Mouse (Mus musculus): Measurements from ENCODE around the gene Acad12. TPM values are rescaled to one million over a fixed set of nuclear protein-coding genes. Genes with fewer than 3 reads are reported as not detected.

Acad12 gene
- total RNA-seq, 2 experiments from 2014 or later = 25.2 to 30.3 TPM

DNA sequence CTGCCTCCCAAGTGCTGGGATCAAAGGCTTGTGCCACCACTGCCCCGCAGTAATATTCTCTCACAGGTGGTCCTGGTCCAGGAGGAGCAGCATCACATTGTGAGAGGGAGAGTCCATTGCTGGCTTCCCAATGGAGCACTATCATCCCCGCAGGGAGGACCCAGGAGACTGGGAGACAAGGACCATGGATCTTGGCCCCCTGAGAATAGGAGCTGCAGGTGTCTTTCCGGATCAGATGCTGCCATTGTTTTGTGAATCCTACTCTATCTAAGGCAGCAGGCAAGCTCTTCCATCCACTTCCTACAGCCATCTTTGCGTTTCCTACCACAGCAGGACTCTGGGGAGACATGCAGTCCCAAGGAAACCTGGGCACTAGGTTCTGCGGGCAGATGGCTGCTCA, 33.0 kb downstream of the Acad12 start:
- no peak for DNase-seq (ENCODE audit: low spot score in 2 of 2)

DNA sequence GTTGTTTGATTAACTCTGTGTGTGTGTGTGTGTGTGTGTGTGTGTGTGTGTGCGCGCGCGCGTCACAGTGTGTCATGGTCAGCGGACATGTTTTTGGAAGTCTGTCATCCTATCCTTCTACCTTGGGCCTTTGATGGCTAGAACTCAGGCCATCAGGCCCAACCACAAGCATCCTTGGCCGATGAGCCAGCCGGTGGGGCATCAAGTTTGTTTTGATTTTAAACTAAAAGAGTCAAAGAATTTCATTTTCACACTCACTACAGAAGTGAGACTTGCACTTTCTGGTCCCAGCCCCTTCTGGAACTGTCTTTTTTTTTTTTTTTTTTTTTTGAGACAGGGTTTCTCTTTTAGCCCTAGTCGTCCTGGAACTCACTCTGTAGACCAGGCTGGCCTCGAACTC, 33.7 kb downstream of the Acad12 start:
- no peak for DNase-seq (ENCODE audit: low spot score in 2 of 2)

DNA sequence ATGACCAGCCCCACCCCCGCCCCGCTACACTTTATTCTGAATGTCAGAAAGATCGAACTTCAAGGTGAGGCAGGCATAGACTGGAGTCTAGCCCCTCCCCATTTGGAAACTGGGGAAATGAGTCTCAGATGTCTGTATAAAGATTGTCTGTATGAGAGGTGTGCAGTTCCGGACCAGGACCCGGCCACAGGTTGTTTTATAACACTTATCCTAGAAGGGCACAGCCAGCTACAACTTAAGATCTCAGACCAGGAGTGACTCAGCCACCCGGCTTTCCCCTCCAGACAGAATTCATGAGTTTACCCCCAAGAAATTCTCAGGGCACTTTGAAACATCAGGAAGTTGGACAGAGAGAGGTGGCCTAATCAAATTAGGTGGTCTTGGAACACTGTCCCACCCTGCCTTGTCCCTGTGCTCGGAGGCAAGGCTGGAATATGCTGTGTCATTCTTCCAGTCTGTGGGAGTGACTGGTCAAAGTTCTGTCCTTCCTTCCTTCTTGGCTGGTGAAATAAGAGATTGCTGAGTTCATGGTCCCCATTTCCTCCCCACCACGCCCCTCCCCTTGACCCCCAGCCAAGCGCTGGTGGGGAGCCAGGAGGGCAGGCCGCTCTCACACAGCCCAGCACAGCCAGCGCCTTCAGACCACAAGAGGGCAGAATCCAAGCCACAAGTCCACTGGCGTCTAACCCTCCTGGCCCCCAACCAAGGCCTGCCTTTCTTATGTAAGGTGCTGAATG, 34.8 kb downstream of the Acad12 start:
- peak; percentile 91 for DNase-seq (ENCODE audit: low spot score in 2 of 2)

DNA sequence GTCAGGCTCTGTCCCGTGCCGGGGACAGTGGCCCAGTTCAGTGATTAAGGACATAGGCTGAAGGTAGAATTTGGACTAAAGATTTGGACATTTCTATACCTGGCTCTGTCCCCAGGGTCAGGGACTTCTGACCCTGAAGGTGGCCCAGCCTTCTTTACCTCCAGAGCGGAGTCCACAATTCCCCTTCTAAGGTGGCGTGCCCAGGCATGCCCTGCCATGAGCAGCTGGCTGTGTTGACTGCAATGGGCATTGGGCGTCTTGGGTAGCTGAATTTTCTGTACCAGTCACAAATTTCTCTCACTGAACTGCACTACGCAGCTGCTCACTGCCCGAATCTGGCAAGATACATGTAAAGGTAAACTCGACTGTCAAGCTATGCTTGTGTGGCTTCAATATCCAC, 36.8 kb downstream of the Acad12 start:
- DNase-seq (ENCODE audit: low spot score in 2 of 2) = no peak

DNA sequence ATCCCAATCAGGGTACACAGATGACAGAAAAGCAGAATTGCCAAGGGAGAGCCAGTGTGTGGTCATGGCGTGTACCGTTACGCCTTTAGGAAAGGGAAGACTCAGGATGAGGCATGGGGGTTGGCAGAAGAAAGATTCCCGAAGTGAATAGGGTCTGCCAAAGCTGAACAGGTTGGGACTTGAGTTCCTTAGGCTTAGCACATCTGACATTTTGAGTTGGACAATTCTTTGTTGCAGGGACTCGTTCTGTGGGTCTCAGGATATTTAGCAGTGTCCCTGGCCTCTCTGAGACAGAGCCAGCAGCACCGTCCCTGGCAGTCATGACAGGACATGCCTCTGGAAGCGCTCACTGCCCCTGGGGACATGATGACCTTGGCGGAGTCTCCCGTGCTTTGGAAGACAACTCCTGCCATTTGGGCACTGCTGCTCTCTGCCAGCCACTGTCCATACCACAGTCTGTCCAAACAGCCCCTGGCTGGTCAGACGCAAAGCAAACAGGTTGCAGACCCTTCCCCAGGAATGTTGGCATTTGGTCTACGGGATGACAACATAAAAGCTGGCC, 41.7 kb downstream of the Acad12 start:
- DNase-seq (ENCODE audit: low spot score in 2 of 2) = peak in 1 of 2 experiments; percentile 48

DNA sequence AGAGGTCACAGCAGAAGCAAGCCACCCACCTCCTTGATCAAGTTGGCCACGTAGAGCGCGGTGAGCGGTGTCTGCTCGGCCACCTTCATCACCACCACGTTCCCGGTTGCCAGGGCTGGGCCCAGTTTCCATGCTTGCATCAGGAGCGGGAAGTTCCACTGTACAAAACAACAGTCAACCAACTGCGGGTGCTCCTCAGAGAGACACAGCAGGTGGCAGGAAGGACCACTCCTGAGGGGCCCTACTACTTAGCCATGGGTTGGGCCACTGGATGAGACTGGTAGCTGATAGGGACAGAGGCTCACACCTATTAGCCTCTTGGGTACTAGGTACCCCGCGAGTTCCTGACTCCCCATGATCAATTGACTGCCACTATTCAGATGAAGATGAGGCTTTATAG, 42.9 kb downstream of the Acad12 start:
- DNase-seq (ENCODE audit: low spot score in 2 of 2) = no peak

DNA sequence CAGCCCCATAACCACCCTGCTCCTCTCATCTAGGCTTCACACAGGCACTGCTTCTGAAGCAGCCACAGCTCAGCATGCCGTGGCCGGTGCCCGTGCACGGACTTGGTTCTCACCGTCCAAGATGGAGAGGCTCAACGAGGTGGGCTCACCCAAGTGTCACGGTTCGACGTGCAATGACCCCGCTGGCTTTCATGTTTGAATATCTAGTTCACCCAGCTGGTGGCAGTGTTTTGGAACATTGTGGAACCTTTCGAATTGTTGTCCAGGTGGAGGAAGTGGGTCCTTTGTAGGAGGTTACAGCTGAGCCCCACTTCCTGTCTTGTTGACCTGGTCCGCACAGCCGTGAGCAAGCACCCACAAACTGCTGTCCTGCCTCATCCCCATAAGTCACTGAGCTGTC, 44.6 kb downstream of the Acad12 start:
- no peak for DNase-seq (ENCODE audit: low spot score in 2 of 2)

DNA sequence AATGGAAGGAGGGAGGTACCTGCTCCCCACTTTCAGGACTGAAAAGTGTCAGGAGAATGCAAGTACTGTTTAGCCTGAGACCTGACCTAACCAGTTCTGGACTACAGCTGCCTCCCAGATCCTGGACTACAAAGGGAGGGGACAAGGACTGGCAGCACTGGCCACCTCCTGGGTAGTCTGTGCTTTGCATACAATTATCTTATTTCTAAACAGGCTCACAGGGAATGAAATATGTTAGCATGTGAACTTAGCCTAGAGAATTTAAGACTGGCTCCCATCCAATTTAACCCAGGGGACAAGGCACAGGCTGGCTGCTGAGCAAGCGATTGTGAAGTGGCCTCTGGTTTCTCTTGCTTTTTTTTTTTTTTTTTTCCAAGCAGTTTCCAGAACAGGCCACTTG, 48.0 kb downstream of the Acad12 start:
- no peak for DNase-seq (ENCODE audit: low spot score in 2 of 2)

DNA sequence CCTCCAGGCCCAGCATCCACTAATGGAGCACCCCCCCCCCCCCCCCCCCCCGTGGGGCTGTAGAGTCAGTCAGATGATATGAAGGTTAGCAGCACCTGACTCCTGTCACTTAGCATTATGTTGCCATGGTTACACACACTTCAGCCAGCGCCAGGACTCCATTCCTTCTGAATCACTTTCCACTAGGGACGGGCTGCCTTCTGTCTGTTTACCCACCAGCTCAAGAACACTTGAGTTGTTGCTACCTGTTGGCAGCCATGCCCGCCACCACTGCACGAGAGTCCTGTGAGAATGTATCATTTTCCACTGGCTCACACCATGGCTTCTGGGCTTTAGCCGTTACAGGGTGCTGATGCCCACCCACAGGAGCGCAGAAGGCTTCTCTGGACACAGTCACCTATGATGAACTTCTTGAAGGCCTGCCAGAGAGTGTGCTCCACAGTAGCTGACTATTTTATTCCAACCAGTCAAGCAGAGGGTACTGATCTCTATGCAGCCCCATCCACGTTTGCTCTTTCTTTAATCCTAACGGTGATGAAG, 48.8 kb downstream of the Acad12 start:
- DNase-seq (ENCODE audit: low spot score in 2 of 2) = no peak

DNA sequence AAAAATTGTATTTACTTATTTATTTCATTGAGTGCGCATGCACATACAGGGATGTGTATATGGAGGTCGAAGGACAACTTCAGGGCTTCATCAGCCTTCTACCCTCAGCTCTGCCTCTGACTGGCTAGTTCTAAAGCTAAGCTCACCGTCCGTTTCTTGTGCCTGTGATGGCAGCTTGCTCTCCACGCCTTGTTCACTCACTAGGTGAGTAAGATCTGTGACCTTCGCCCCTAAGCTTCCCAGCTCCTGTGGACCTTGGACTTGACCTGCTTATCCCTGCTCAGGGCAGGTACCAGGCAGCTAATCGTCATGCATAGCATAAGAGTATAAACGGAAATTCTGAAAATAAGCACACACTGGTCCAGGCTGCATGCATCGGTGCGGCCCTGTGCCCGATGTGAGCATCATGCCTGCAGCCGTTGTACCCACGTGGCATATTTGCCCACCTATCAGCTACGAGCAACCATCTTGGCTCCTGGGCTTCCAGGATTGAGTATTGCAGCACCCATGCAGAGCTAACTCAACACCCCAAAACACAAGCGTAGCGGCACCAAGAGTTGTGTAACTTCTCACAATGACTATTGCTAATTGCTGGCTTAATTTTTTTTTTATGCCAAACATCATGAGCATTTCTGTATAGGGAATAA, 52.6 kb downstream of the Acad12 start:
- no peak for DNase-seq (ENCODE audit: low spot score in 2 of 2)

DNA sequence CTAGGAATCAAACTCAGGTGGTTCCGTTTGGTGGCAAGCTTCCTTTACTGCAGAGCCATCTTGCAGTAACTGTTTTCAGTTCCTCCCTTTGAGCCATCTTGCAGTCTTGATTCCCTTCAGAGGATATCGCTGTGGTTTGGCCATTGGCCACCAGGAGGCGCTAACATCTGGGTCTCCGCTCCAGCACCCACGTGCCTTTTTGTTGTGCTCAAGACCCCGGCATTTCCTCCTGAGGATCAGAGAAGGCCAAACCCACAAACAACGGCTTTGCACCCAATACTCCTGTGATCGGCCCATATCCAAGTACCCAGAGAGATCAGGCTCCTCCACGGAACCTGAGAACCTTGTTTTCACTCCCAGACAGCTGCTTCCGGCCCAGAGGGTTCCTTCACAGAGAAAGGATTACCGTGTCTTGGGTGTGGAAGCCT, 54.3 kb downstream of the Acad12 start:
- peak; percentile 91 to 93 for DNase-seq (ENCODE audit: low spot score in 2 of 2)

DNA sequence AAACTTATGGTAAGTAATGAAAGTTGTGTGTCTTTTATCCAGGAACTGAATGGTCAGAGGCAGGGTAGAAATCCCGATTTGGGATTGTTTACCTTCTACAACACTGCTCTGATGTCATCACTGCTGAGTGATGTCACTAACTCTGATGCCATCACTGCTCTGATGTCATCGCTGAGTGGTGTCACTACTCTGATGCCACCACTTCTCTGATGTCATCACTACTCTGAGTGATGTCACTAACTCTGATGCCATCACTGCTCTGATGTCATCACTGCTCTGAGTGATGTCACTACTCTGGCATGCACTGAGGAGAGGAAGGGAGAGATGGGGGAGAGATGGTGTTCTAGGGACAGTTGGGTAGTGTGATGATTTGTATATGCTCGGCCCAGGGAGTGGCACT, 56.3 kb downstream of the Acad12 start:
- no peak for DNase-seq (ENCODE audit: low spot score in 2 of 2)

DNA sequence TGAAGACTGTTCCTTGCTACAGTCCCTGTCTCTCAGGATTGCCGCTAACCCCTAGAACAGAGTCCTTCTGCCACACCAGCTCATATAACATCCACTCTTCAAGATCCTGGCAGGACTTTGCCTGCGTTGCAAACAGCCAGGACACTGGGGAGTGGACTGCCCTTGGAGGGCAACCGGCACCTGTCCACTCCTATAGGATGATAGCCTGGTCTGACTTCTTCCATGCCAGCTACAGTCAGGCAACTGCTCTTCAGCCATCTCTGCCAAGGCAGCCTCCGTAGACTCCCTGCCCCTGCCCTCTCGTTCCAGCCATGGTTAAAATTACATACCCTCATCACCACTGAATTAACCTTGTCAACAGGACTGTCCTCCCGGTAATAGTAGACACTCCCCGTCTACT, 69.5 kb downstream of the Acad12 start:
- DNase-seq (ENCODE audit: low spot score in 2 of 2) = no peak

DNA sequence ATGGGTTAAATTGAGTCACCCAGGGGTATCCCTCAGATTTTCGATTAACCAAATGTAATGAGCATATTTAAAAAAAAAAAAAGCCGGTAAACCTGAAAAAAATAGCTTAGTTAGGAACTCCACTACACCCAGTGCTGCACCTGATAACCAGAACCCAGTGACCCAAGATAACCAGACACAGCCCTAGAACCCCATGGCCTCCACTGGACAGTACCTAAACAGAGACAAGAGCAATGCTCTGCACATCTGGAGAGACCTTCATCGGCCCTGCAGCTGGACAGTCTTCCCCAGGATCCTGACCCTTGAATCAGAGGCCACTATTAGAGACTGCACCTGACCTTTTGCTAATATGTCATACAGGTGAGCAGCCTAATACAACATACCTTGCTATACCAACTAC, 71.7 kb downstream of the Acad12 start:
- DNase-seq (ENCODE audit: low spot score in 2 of 2) = no peak

Other genes with a start within 250 kb of the Acad12 start
- gene Trafd1, start 233.3 kb downstream of the Acad12 start, total RNA-seq (2021) = 10 to 100 TPM; 41.6 to 49.4 TPM
- 10 to 100 TPM; 38.8 to 40.4 TPM for gene Naa25, start 221.0 kb downstream of the Acad12 start, total RNA-seq (2021)
- 1 to 10 TPM; 2.1 to 2.3 TPM for gene Tmem116, start 167.0 kb downstream of the Acad12 start, total RNA-seq (2021)
- gene Erp29, start 166.4 kb downstream of the Acad12 start, total RNA-seq (2021) = 100 to 1,000 TPM in 1 of 2 experiments, 10 to 100 TPM in 1; 97.1 to 106 TPM
- gene Adam1b, start 115.5 kb downstream of the Acad12 start, total RNA-seq (2021) = not detected
- gene Adam1a, start 73.5 kb downstream of the Acad12 start, total RNA-seq (2021) = 1 to 10 TPM; 5.2 to 5.7 TPM
- gene Gm42878, start 73.5 kb downstream of the Acad12 start, total RNA-seq (2021) = under 1 TPM in 1 of 2 experiments, not detected in 1; 0.64 TPM
- 10 to 100 TPM; 73.0 to 75.0 TPM for gene Mapkapk5, start 73.0 kb downstream of the Acad12 start, total RNA-seq (2021)
- 1,000 to 10,000 TPM; 1,017 to 2,323 TPM for gene Aldh2, start 25.1 kb downstream of the Acad12 start, total RNA-seq (2021)
- 10 to 100 TPM; 25.2 to 29.4 TPM for gene Acad10, start 41.6 kb upstream of the Acad12 start, total RNA-seq (2021)
- gene Brap, start 41.6 kb upstream of the Acad12 start, total RNA-seq (2021) = 10 to 100 TPM; 53.5 to 58.7 TPM
- 100 to 1,000 TPM; 165 to 216 TPM for gene Atxn2, start 92.4 kb upstream of the Acad12 start, total RNA-seq (2021)
- 10 to 100 TPM; 28.4 to 29.6 TPM for gene Sh2b3, start 218.7 kb upstream of the Acad12 start, total RNA-seq (2021)
- gene Pheta1, start 230.0 kb upstream of the Acad12 start, total RNA-seq (2021) = 1 to 10 TPM; 5.1 to 5.4 TPM